Mouse (Mus musculus): ENCODE data around the gene Slc2a9. TPM values are rescaled to one million over a fixed set of nuclear protein-coding genes. Genes with fewer than 3 reads are reported as not detected.

Gene Slc2a9
- total and polyA plus RNA-seq, 3 experiments = 1.6 to 2.8 (median 2.3) TPM

GRCm38 (mm10) chr5:38448121-38448520, 54.8 kb downstream of the Slc2a9 start:
- Histone ChIP-seq H3K4me1 (ENCODE audit: control insufficient read depth in 1 of 2, insufficient read depth in 2 of 2) (no peaks in the 10 kb centered on the region), H3K79me2 (replicated peaks; ENCODE audit: control insufficient read depth, extremely low read depth, insufficient read depth, poor library complexity, severe bottlenecking) (no peaks in the 10 kb centered on the region), H3K27me3 (replicated peaks) (no peaks in the 10 kb centered on the region), H3K27ac (ENCODE audit: insufficient read depth, low read depth) (no peak overlapping the region), H3K4me2 (ENCODE audit: insufficient read depth, low read depth, poor library complexity, severe bottlenecking) (no peak overlapping the region), H3K36me3 (replicated peaks in 1 of 2; ENCODE audit: control insufficient read depth in 1 of 2, insufficient read depth in 1 of 2, low read length in 1 of 2) (no peaks in the 10 kb centered on the region), H3K4me3 (replicated peaks in 1 of 3; ENCODE audit: low read depth in 2 of 3, low read length in 2 of 3, poor library complexity in 1 of 3) (no peak overlapping the region), H3K9me3 (replicated peaks; ENCODE audit: low read length) (no peaks in the 10 kb centered on the region), H3K9ac (ENCODE audit: insufficient read depth, low read depth) (no peak overlapping the region)
- no peak for DNase-seq (ENCODE audit: extremely low read depth)
- dilution Hi-C loops (cut with MboI; ENCODE audit: extremely low pct_ligation_motif_present, extremely low pct_unique_long_range_greater_than_20kb, low sequenced_read_pairs) (no loop called here), in situ Hi-C loops (cut with MboI; ENCODE audit: low pct_ligation_motif_present, low pct_unique_long_range_greater_than_20kb, low sequenced_read_pairs) (no loop called here)
- TF ChIP-seq TBP (conservative IDR thresholded peaks at IDR 0.05; ENCODE audit: low read depth, low read length) (no peak), SMC3 (IDR thresholded peaks at IDR 0.05; ENCODE audit: low read depth, low read length) (no peak), PAX5 (IDR thresholded peaks at IDR 0.05; ENCODE audit: low read length) (no peak), UBTF (IDR thresholded peaks at IDR 0.05; ENCODE audit: low read depth, low read length) (no peak), NELFE (IDR thresholded peaks at IDR 0.05; ENCODE audit: low read depth, low read length) (no peak), SIN3A (IDR thresholded peaks at IDR 0.05; ENCODE audit: low read length) (no peak), CHD1 (IDR thresholded peaks at IDR 0.05; ENCODE audit: low read depth, low read length) (no peak), KAT2A (IDR thresholded peaks at IDR 0.05; ENCODE audit: insufficient replicate concordance, low read length) (no peak), RAD21 (IDR thresholded peaks at IDR 0.05; ENCODE audit: low read depth, low read length) (no peak), MAZ (IDR thresholded peaks at IDR 0.05; ENCODE audit: low read depth, low read length) (no peak), USF2 (conservative IDR thresholded peaks at IDR 0.05; ENCODE audit: low read depth, low read length) (no peak), ZMIZ1 (IDR thresholded peaks at IDR 0.05; ENCODE audit: low read depth, low read length) (no peak)

- Histone ChIP-seq H3K27ac (ENCODE audit: insufficient read depth, low read depth) (no peak overlapping the region), H3K4me3 (replicated peaks in 1 of 3; ENCODE audit: low read depth in 2 of 3, low read length in 2 of 3, poor library complexity in 1 of 3) (no peak overlapping the region), H3K4me2 (ENCODE audit: insufficient read depth, low read depth, poor library complexity, severe bottlenecking) (no peak overlapping the region), H3K36me3 (replicated peaks in 1 of 2; ENCODE audit: control insufficient read depth in 1 of 2, insufficient read depth in 1 of 2, low read length in 1 of 2) (no peaks in the 10 kb centered on the region), H3K27me3 (replicated peaks) (no peaks in the 10 kb centered on the region), H3K9ac (ENCODE audit: insufficient read depth, low read depth) (no peak overlapping the region), H3K79me2 (replicated peaks; ENCODE audit: control insufficient read depth, extremely low read depth, insufficient read depth, poor library complexity, severe bottlenecking) (no peaks in the 10 kb centered on the region), H3K9me3 (replicated peaks; ENCODE audit: low read length) (no peaks in the 10 kb centered on the region), H3K4me1 (ENCODE audit: control insufficient read depth in 1 of 2, insufficient read depth in 2 of 2) (no peaks in the 10 kb centered on the region)
- in situ Hi-C loops (cut with MboI; ENCODE audit: low pct_ligation_motif_present, low pct_unique_long_range_greater_than_20kb, low sequenced_read_pairs) = no loop called here
- dilution Hi-C loops (cut with MboI; ENCODE audit: extremely low pct_ligation_motif_present, extremely low pct_unique_long_range_greater_than_20kb, low sequenced_read_pairs) = no loop called here
- peak; percentile 21 for DNase-seq (ENCODE audit: extremely low read depth)
- TF ChIP-seq ETS1 (conservative IDR thresholded peaks at IDR 0.05; ENCODE audit: low read depth, low read length) (no peak), USF2 (conservative IDR thresholded peaks at IDR 0.05; ENCODE audit: low read depth, low read length) (no peak), RAD21 (IDR thresholded peaks at IDR 0.05; ENCODE audit: low read depth, low read length) (no peak; the same call in 1 of the 2 replicates), GABPA (IDR thresholded peaks at IDR 0.05; ENCODE audit: insufficient replicate concordance, low read depth, low read length) (no peak), SIN3A (IDR thresholded peaks at IDR 0.05; ENCODE audit: low read length) (no peak), TCF12 (IDR thresholded peaks at IDR 0.05; ENCODE audit: low read depth, low read length) (no peak), POLR2A (IDR thresholded peaks at IDR 0.05; ENCODE audit: low read depth, low read length) (no peak)
These were observed 56.5 kb downstream of the Slc2a9 start for GRCm38 (mm10) chr5:38446316-38446975.

Measured in CH12.LX (cell line).